Mouse (Mus musculus) mouse embryonic stem cell (cell line): ENCODE measurements around the gene Gm1604a.
"Not testable (repeated sequence)": the region's sequence is repeated elsewhere in the genome, so short reads cannot be mapped to it uniquely, and the experiment has no call there.

Source experiments
- in situ Hi-C, 2 experiments: fragments of 300-500 bp; cut with MboI; formaldehyde crosslinking; loops; 1 replicate in 1 of 2; 3 replicates in 1 of 2; pipeline ENCODE4 v1.14.3; 2019 to 2020; ENCODE audit warnings: low sequenced_read_pairs in 2 of 2, low pct_unique_long_range_greater_than_20kb in 1 of 2, mixed read lengths in 1 of 2; ENCODE audit not compliant: unreplicated experiment in 1 of 2

Gm1604a gene

DNA sequence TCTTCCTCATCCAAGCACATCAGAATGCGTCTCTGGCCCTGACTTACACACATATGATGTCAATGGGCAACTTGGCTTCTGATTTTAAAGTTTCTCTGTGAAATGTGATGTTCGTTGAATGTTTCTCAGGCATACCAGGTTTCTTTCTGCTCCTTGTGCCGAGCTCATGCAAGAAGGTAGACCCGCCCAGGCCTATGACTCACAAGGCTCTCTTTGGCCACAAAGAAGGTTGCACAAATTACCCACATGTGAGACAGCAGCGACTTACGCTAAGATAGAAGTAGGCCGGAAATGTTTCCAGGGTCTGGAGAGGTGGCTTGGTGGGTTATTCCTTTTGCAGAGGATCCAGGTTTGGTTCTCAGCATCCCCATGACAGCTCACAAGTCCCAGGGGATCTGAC, 108.6 kb downstream of the Gm1604a start:
- in situ Hi-C loops, result not testable (repeated sequence)

DNA sequence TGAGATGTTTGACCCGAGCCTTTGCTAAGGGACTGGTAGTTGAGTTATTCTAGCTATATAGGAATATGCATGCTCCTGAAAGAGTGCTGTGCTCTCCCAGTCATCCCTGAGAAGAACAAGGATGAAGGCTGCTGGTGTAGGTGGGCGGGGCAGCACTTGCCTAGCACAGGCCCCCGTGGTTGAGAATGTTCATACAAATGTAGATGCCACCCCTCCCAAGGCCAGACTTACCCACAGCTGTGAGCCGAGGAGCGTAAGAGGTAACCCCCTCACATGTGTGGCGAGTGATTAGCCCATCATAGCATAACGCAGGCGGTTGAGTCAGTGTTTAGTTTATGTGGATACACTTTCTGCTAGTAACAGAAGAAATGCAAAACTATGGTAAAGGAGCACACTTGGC, 109.9 kb downstream of the Gm1604a start:
- in situ Hi-C loops, result not testable (repeated sequence)
